Mouse (Mus musculus) intestine, embryonic 15.5 days (tissue): ENCODE data around the gene Gm45062. TPM values are rescaled to one million over a fixed set of nuclear protein-coding genes. Genes with fewer than 3 reads are reported as not detected.

Source experiments
- ATAC-seq: fragments of 200-750 bp; cut with Nextera tagmentation; 2 replicates; pipeline ENCODE4 v1.8.0; 2017; ENCODE audit warnings: moderate TSS enrichment, moderate library complexity
- H3K27ac ChIP-seq: fragments of 300-500 bp; sonication (generic); 2 replicates; pipeline ENCODE4 v1.5.1; 2015; ENCODE audit warnings: mild to moderate bottlenecking, inconsistent platforms
- H3K27me3 ChIP-seq: fragments of 300-500 bp; sonication (generic); replicated peaks from 2 replicates; pipeline ENCODE4 v1.6.1; 2015; ENCODE audit warnings: inconsistent platforms
- H3K36me3 ChIP-seq: fragments of 300-500 bp; sonication (generic); 2 replicates; pipeline ENCODE4 v1.6.1; 2015; ENCODE audit warnings: inconsistent platforms
- H3K4me1 ChIP-seq: fragments of 300-500 bp; sonication (generic); replicated peaks from 2 replicates; pipeline ENCODE4 v1.6.1; 2015; ENCODE audit warnings: inconsistent platforms
- H3K4me2 ChIP-seq: fragments of 300-500 bp; sonication (generic); replicated peaks from 2 replicates; pipeline ENCODE4 v1.6.1; 2015; ENCODE audit warnings: mild to moderate bottlenecking, inconsistent platforms
- H3K4me3 ChIP-seq: fragments of 300-500 bp; sonication (generic); replicated peaks from 2 replicates; pipeline ENCODE4 v1.5.1; 2015; ENCODE audit warnings: inconsistent platforms
- H3K9ac ChIP-seq: fragments of 300-500 bp; sonication (generic); 2 replicates; pipeline ENCODE4 v1.6.1; 2015; ENCODE audit warnings: inconsistent platforms
- H3K9me3 ChIP-seq: fragments of 300-500 bp; sonication (generic); 2 replicates; pipeline ENCODE4 v1.6.1; 2016; ENCODE audit warnings: inconsistent platforms
- WGBS: fragments of 180-500 bp; shearing (Covaris S2); methylation state at CpG from one replicate; pipeline ENCODE4 v1.1.7; 2015; 5-methylcytosine and 5-hydroxymethylcytosine counted together
- polyA plus RNA-seq: library from polyadenylated mRNA; unstranded; fragments of >200 nt; fragmentation: Nextera tagmentation; extraction: Ambion mirVana; gene quantifications from 2 replicates; pipeline ENCODE4 v1.2.1, GENCODE M21; 2015

The Gm45062 gene
- polyA plus RNA-seq, 1 experiment from 2014 or later = 6.7 TPM

GRCm38 (mm10) chr6:8409865-8410264, 150.6 kb downstream of the Gm45062 start:
- ATAC-seq = no peak
- Histone ChIP-seq H3K9me3 (no peaks in the 10 kb centered on the region), H3K27ac (no peak overlapping the region), H3K4me3 (no peak overlapping the region), H3K4me2 (no peak overlapping the region), H3K9ac (no peak overlapping the region), H3K36me3 (no peaks in the 10 kb centered on the region), H3K27me3 (no peaks in the 10 kb centered on the region), H3K4me1 (no peaks in the 10 kb centered on the region)
- 88% methylated on average over 4 of the region's 4 CpGs for WGBS

- H3K4me1 ChIP-seq = no peaks in the 10 kb centered on the region
- H3K9ac ChIP-seq = no peak overlapping the region
- H3K4me2 ChIP-seq = no peak overlapping the region
- no peak overlapping the region for H3K27ac ChIP-seq
- no peak overlapping the region for H3K4me3 ChIP-seq
- WGBS = 77% methylated on average over 10 of the region's 10 CpGs
- no peaks in the 10 kb centered on the region for H3K27me3 ChIP-seq
- H3K9me3 ChIP-seq = no peaks in the 10 kb centered on the region
- ATAC-seq = no peak
- H3K36me3 ChIP-seq = no peaks in the 10 kb centered on the region
Observed at GRCm38 (mm10) chr6:8412845-8413598, 153.8 kb downstream of the Gm45062 start.

GRCm38 (mm10) chr6:8414020-8414419, 154.8 kb downstream of the Gm45062 start:
- Histone ChIP-seq H3K36me3 (no peaks in the 10 kb centered on the region), H3K27ac (no peak overlapping the region), H3K27me3 (no peaks in the 10 kb centered on the region), H3K4me1 (no peaks in the 10 kb centered on the region), H3K9me3 (no peaks in the 10 kb centered on the region), H3K4me3 (no peak overlapping the region), H3K4me2 (no peak overlapping the region), H3K9ac (no peak overlapping the region)
- WGBS = 63% methylated on average over 9 of the region's 9 CpGs
- no peak for ATAC-seq

- Histone ChIP-seq H3K27ac (no peak overlapping the region), H3K4me2 (no peak overlapping the region)
- WGBS = 95% methylated on average over 5 of the region's 5 CpGs
Observed at GRCm38 (mm10) chr6:8415823-8416222, 156.6 kb downstream of the Gm45062 start.

GRCm38 (mm10) chr6:8416802-8417569, 157.7 kb downstream of the Gm45062 start:
- no peak for ATAC-seq
- Histone ChIP-seq H3K9ac (no peak overlapping the region), H3K27ac (no peak overlapping the region), H3K4me1 (no peaks in the 10 kb centered on the region), H3K4me3 (no peak overlapping the region), H3K4me2 (no peak overlapping the region), H3K27me3 (no peaks in the 10 kb centered on the region), H3K36me3 (no peaks in the 10 kb centered on the region), H3K9me3 (no peaks in the 10 kb centered on the region)
- 53% methylated on average over 8 of the region's 8 CpGs for WGBS

More at GRCm38 (mm10) chr6:8415823-8416222, 156.6 kb downstream of the Gm45062 start:
- no peak for ATAC-seq
- Histone ChIP-seq H3K9ac (no peak overlapping the region), H3K4me3 (no peak overlapping the region), H3K36me3 (no peaks in the 10 kb centered on the region), H3K4me1 (no peaks in the 10 kb centered on the region), H3K27me3 (no peaks in the 10 kb centered on the region), H3K9me3 (no peaks in the 10 kb centered on the region)

DNA sequence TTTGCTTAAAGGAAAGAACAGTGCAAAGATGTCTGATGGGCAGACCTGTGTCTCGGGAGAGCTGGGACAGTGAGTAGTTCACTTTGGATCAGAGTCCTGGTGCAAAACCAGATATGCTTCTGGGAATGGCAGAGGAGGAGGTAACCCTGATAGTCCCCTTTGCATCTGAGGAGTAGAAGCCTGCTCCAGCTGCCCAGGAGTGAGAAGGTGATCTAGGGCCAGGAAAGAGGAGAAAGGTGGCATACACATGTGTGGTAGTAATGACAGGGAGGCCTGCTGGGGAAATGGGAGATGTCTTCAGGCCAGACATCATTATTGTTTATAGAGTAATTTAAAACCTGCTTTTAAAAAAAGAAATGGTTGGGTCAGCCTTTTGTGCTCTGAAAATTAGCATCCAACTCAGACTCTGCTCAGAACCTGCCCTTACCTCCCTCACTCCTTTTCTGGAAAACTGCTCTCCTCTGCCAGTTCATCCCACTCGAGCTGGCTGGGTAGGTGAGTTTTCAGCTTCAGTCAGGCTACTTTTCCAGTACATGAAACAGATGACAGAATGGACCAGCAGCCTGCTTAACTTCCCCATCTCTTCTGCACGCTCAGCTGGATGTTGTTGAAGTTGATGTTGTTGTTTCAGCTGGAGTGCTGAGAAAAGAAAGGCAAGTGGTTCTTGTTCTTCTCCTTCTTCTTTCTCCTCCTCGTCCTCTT, 160.4 kb downstream of the Gm45062 start:
- no peak overlapping the region for H3K27ac ChIP-seq
- H3K9ac ChIP-seq = no peak overlapping the region
- no peaks in the 10 kb centered on the region for H3K9me3 ChIP-seq
- no peak overlapping the region for H3K4me3 ChIP-seq
- no peaks in the 10 kb centered on the region for H3K4me1 ChIP-seq
- no peaks in the 10 kb centered on the region for H3K27me3 ChIP-seq
- H3K36me3 ChIP-seq = no peaks in the 10 kb centered on the region
- WGBS = 66% methylated on average over 4 of the region's 4 CpGs
- ATAC-seq = no peak
- H3K4me2 ChIP-seq = no peak overlapping the region

DNA sequence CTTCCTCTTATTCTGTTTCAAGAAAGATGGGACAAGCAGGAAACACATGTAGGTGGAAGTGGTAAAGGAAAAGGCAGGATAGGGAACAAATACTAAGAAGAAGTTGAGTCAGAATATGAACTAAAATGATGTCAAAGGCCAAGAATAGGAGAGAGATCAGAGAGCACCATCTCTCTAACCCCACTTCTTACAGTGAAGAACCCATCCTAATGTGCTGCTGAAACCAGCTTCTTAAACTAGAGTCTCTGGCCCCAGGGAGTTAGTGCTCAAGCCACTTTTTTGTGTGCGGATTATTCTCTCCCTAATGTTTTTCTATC, 160.9 kb downstream of the Gm45062 start:
- no peak for ATAC-seq

GRCm38 (mm10) chr6:8421421-8421820, 162.2 kb downstream of the Gm45062 start:
- Histone ChIP-seq H3K9me3 (no peaks in the 10 kb centered on the region), H3K27ac (no peak overlapping the region), H3K27me3 (no peaks in the 10 kb centered on the region), H3K9ac (no peak overlapping the region), H3K4me3 (no peak overlapping the region), H3K4me1 (no peaks in the 10 kb centered on the region), H3K4me2 (no peak overlapping the region), H3K36me3 (no peaks in the 10 kb centered on the region)
- WGBS = 72% methylated on average over 5 of the region's 5 CpGs
- ATAC-seq = peak; percentile 66; the same call in 1 of the 2 replicates

More for the DNA sequence above, 160.9 kb downstream of the Gm45062 start:
- Histone ChIP-seq H3K9me3 (no peaks in the 10 kb centered on the region), H3K4me2 (no peak overlapping the region), H3K36me3 (no peaks in the 10 kb centered on the region), H3K9ac (no peak overlapping the region), H3K27ac (no peak overlapping the region), H3K27me3 (no peaks in the 10 kb centered on the region), H3K4me3 (no peak overlapping the region), H3K4me1 (no peaks in the 10 kb centered on the region)
- 100% methylated on average over 1 of the region's 1 CpGs for WGBS

- H3K4me3 ChIP-seq = no peak overlapping the region
- no peak overlapping the region for H3K27ac ChIP-seq
- no peak overlapping the region for H3K4me2 ChIP-seq
- H3K27me3 ChIP-seq = no peaks in the 10 kb centered on the region
- WGBS = 88% methylated on average over 10 of the region's 10 CpGs
- no peak for ATAC-seq
- no peaks in the 10 kb centered on the region for H3K9me3 ChIP-seq
- H3K36me3 ChIP-seq = no peaks in the 10 kb centered on the region
- no peaks in the 10 kb centered on the region for H3K4me1 ChIP-seq
- H3K9ac ChIP-seq = no peak overlapping the region
Observed at GRCm38 (mm10) chr6:8421959-8422581, 162.8 kb downstream of the Gm45062 start.

- Histone ChIP-seq H3K4me3 (no peak overlapping the region), H3K9me3 (no peaks in the 10 kb centered on the region), H3K27ac (no peak overlapping the region), H3K27me3 (no peaks in the 10 kb centered on the region), H3K9ac (no peak overlapping the region), H3K4me2 (no peak overlapping the region), H3K36me3 (no peaks in the 10 kb centered on the region), H3K4me1 (no peaks in the 10 kb centered on the region)
- WGBS = 92% methylated on average over 2 of the region's 2 CpGs
- ATAC-seq = no peak
Observed at GRCm38 (mm10) chr6:8423142-8423541, 163.9 kb downstream of the Gm45062 start.

GRCm38 (mm10) chr6:8427692-8428091, 168.4 kb downstream of the Gm45062 start:
- Histone ChIP-seq H3K4me1 (no peaks in the 10 kb centered on the region), H3K27me3 (no peaks in the 10 kb centered on the region), H3K27ac (no peak overlapping the region), H3K4me2 (no peak overlapping the region), H3K4me3 (no peak overlapping the region), H3K36me3 (no peaks in the 10 kb centered on the region), H3K9me3 (no peaks in the 10 kb centered on the region), H3K9ac (no peak overlapping the region)
- ATAC-seq = no peak
- WGBS = 62% methylated on average over 5 of the region's 5 CpGs

DNA sequence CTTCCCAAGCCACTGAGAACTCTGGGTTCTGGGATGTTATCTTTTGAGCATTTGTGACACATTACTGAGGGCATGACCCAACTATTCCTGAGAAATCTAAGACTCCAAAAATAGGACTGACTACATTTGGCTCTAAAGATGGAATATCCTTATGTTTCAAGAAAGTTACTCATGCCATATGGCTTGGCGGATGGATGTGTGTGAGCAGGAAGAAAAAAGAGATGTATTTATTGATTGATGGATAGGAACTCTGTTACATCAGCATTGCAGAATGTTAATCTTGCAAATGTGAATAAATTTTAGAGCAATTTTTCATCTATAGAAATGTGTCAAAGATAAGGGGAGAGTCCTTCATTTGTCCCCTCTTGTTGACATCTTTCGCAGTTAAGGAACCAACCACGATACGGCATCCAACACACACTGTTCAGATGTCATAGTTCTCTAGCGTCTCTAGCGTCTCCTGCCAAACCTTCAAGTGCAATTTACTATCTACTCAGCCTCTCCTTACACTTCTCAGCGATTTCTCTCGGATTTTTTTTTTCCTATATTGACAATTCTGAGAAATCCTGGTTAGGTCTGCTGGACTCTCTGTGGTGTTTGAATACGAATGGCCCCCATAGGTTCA, 171.5 kb downstream of the Gm45062 start:
- WGBS = 89% methylated on average over 9 of the region's 9 CpGs
- Histone ChIP-seq H3K27ac (no peak overlapping the region), H3K4me3 (no peak overlapping the region), H3K27me3 (no peaks in the 10 kb centered on the region), H3K4me2 (no peak overlapping the region), H3K36me3 (no peaks in the 10 kb centered on the region), H3K9ac (no peak overlapping the region), H3K9me3 (no peaks in the 10 kb centered on the region), H3K4me1 (no peaks in the 10 kb centered on the region)
- ATAC-seq = no peak
